Mouse (Mus musculus): ENCODE results near the gene Kalrn.

- TF ChIP-seq POLR2A (IDR thresholded peaks at IDR 0.05; ENCODE audit: low read depth, low read length) (no peak), CTCF (IDR thresholded peaks at IDR 0.05; ENCODE audit: extremely low read depth, insufficient read length, insufficient replicate concordance, low read depth, low read length) (no peak)
Observed at GRCm38 (mm10) chr16:34351575-34352150, 221.7 kb downstream of the Kalrn start.
